Mouse (Mus musculus): ENCODE data around the gene Aox1.

GRCm38 (mm10) chr1:58144384-58145069 is 114.8 kb downstream of the Aox1 start:
- no peak for TF ChIP-seq EP300 (IDR thresholded peaks at IDR 0.05)
- peak; percentile 58 for TF ChIP-seq CTCF (IDR thresholded peaks at IDR 0.05)

Measured in lung, postnatal 0 days (tissue).